Mouse (Mus musculus) liver, embryonic 14.5 days (tissue): ENCODE data around the gene 4930572O03Rik. TPM values are rescaled to one million over a fixed set of nuclear protein-coding genes. Genes with fewer than 3 reads are reported as not detected.
"Not testable (repeated sequence)": the region's sequence is repeated elsewhere in the genome, so short reads cannot be mapped to it uniquely, and the experiment has no call there.

ENCODE experiments used
- ATAC-seq: fragments of 200-750 bp; cut with Nextera tagmentation; 2 replicates; pipeline ENCODE4 v1.8.0; 2017; ENCODE audit warnings: moderate number of reproducible peaks, mild to moderate bottlenecking, moderate library complexity; ENCODE audit not compliant: insufficient read depth
- DNase-seq, 3 experiments: peaks; one replicate each; pipeline ENCODE4 v3.0.0-alpha.2; 2012 to 2013; ENCODE audit warnings: low read depth in 3 of 3, low spot score in 3 of 3
- H3K27ac ChIP-seq: fragments of 300-500 bp; sonication (generic); 2 replicates; pipeline ENCODE4 v1.5.1; 2014; ENCODE audit warnings: moderate library complexity, mild to moderate bottlenecking, control low read depth, inconsistent platforms
- H3K27me3 ChIP-seq: fragments of 300-500 bp; sonication (generic); 2 replicates; pipeline ENCODE4 v1.6.1; 2014; ENCODE audit warnings: mild to moderate bottlenecking, low read length, moderate library complexity; ENCODE audit not compliant: control insufficient read depth, insufficient read depth
- H3K36me3 ChIP-seq: fragments of 300-500 bp; sonication (generic); replicated peaks from 2 replicates; pipeline ENCODE4 v1.6.1; 2014; ENCODE audit warnings: low read depth; ENCODE audit not compliant: control insufficient read depth, insufficient read depth
- H3K4me1 ChIP-seq, 2 experiments: fragments of 200-500 bp in 1 of 2; fragments of 300-500 bp in 1 of 2; sonication (generic) in 1 of 2; replicated peaks; 2 replicates each; pipeline ENCODE4 v1.6.1; 2012 to 2014; ENCODE audit warnings: antibody characterized with exemption in 1 of 2, inconsistent platforms in 1 of 2, low read length in 1 of 2; ENCODE audit not compliant: control insufficient read depth in 2 of 2, insufficient read depth in 2 of 2
- H3K4me2 ChIP-seq: fragments of 300-500 bp; sonication (generic); 2 replicates; pipeline ENCODE4 v1.6.1; 2014; ENCODE audit warnings: low read depth, mild to moderate bottlenecking, control low read depth, moderate library complexity
- H3K4me3 ChIP-seq, 2 experiments: fragments of 200-500 bp in 1 of 2; fragments of 300-500 bp in 1 of 2; sonication (generic) in 1 of 2; 2 replicates each; pipeline ENCODE4 v1.5.1; 2012 to 2014; ENCODE audit warnings: low read depth in 2 of 2, low read length in 2 of 2, mild to moderate bottlenecking in 2 of 2, control low read depth in 1 of 2, inconsistent platforms in 1 of 2, moderate library complexity in 1 of 2; ENCODE audit not compliant: insufficient read depth in 1 of 2
- H3K9ac ChIP-seq: fragments of 300-500 bp; sonication (generic); replicated peaks from 2 replicates; pipeline ENCODE4 v1.6.1; 2014; ENCODE audit warnings: mild to moderate bottlenecking, control low read depth, moderate library complexity
- H3K9me3 ChIP-seq: fragments of 300-500 bp; sonication (generic); 2 replicates; pipeline ENCODE4 v1.6.1; 2016; ENCODE audit warnings: low read length, mixed read lengths; ENCODE audit not compliant: control insufficient read depth
- WGBS: fragments of 180-500 bp; shearing (Covaris S2); extraction: QIAGEN DNeasy Blood & Tissue Kit; methylation state at CpG from one replicate; pipeline ENCODE4 v1.1.7; 2014; ENCODE audit not compliant: insufficient replicate concordance; 5-methylcytosine and 5-hydroxymethylcytosine counted together
- polyA plus RNA-seq, 2 experiments: library from polyadenylated mRNA; depleted of rRNA in 1 of 2; stranded (reverse) in 1 of 2; unstranded in 1 of 2; fragments of >200 nt; fragmentation: Nextera tagmentation in 1 of 2; extraction: Ambion mirVana in 1 of 2; gene quantifications; 2 replicates each; pipeline versions ENCODE4 v1.2.1 to v1.2.3; 2012 to 2014

Gene 4930572O03Rik
- polyA plus RNA-seq, 2 experiments: not detected

GRCm38 (mm10) chr5:15610695-15611094 is 46.2 kb downstream of the 4930572O03Rik start:
- H3K4me3 ChIP-seq, H3K4me1 ChIP-seq, DNase-seq, H3K27me3 ChIP-seq, H3K27ac ChIP-seq, ATAC-seq, H3K36me3 ChIP-seq, H3K9ac ChIP-seq, H3K4me2 ChIP-seq, H3K9me3 ChIP-seq: not testable (repeated sequence)
- 3% methylated on average over 1 of the region's 1 CpGs for WGBS

- not testable (repeated sequence) for H3K4me3 ChIP-seq, H3K9ac ChIP-seq, H3K27me3 ChIP-seq, H3K4me2 ChIP-seq, ATAC-seq, H3K9me3 ChIP-seq, H3K36me3 ChIP-seq, DNase-seq, H3K27ac ChIP-seq, H3K4me1 ChIP-seq
- 43% methylated on average over 6 of the region's 6 CpGs for WGBS
Measured at GRCm38 (mm10) chr5:15606677-15607076, 50.2 kb downstream of the 4930572O03Rik start.

GRCm38 (mm10) chr5:15603585-15603984 is 53.3 kb downstream of the 4930572O03Rik start:
- not testable (repeated sequence) for H3K27me3 ChIP-seq, DNase-seq, H3K4me2 ChIP-seq, H3K36me3 ChIP-seq, H3K27ac ChIP-seq, H3K4me3 ChIP-seq, H3K9ac ChIP-seq, H3K9me3 ChIP-seq, ATAC-seq, H3K4me1 ChIP-seq
- WGBS: 48% methylated on average over 8 of the region's 8 CpGs

GRCm38 (mm10) chr5:15603008-15603407 is 53.9 kb downstream of the 4930572O03Rik start:
- 43% methylated on average over 2 of the region's 2 CpGs for WGBS
- H3K9ac ChIP-seq, H3K27me3 ChIP-seq, H3K4me3 ChIP-seq, H3K4me2 ChIP-seq, DNase-seq, H3K4me1 ChIP-seq, H3K36me3 ChIP-seq, H3K27ac ChIP-seq, ATAC-seq, H3K9me3 ChIP-seq: not testable (repeated sequence)

- H3K36me3 ChIP-seq, H3K4me3 ChIP-seq, DNase-seq, ATAC-seq, H3K4me2 ChIP-seq, H3K9me3 ChIP-seq, H3K9ac ChIP-seq, H3K27ac ChIP-seq, H3K27me3 ChIP-seq, H3K4me1 ChIP-seq: not testable (repeated sequence)
- WGBS: 39% methylated on average over 3 of the region's 3 CpGs
Measured at GRCm38 (mm10) chr5:15602424-15602947, 54.4 kb downstream of the 4930572O03Rik start.

Other genes with a start within 250 kb of the 4930572O03Rik start
- not detected in 2 replicates for gene Gm21149, start 180.5 kb downstream of the 4930572O03Rik start, polyA plus RNA-seq (2012; rRNA removed)
- not detected in 2 replicates for gene Gm21149, start 180.5 kb downstream of the 4930572O03Rik start, polyA plus RNA-seq (2014; fragmentation: Nextera tagmentation; extraction: Ambion mirVana)
- not detected in 2 replicates for gene Gm21190, start 127.8 kb downstream of the 4930572O03Rik start, polyA plus RNA-seq (2012; rRNA removed)
- not detected in 2 replicates for gene Gm21190, start 127.8 kb downstream of the 4930572O03Rik start, polyA plus RNA-seq (2014; fragmentation: Nextera tagmentation; extraction: Ambion mirVana)
- 0.03 TPM in 1 of 2 replicates, not detected in the other for gene Gm21083, start 79.7 kb downstream of the 4930572O03Rik start, polyA plus RNA-seq (2012; rRNA removed)
- not detected in 2 replicates for gene Gm21083, start 79.7 kb downstream of the 4930572O03Rik start, polyA plus RNA-seq (2014; fragmentation: Nextera tagmentation; extraction: Ambion mirVana)
- gene Speer4d, start 38.0 kb downstream of the 4930572O03Rik start, polyA plus RNA-seq (2012; rRNA removed): not detected in 2 replicates
- gene Speer4d, start 38.0 kb downstream of the 4930572O03Rik start, polyA plus RNA-seq (2014; fragmentation: Nextera tagmentation; extraction: Ambion mirVana): not detected in 2 replicates
- gene Speer4c, start 57.2 kb upstream of the 4930572O03Rik start, polyA plus RNA-seq (2012; rRNA removed): not detected in 2 replicates
- gene Speer4c, start 57.2 kb upstream of the 4930572O03Rik start, polyA plus RNA-seq (2014; fragmentation: Nextera tagmentation; extraction: Ambion mirVana): not detected in 2 replicates